Mouse (Mus musculus) forebrain, embryonic 14.5 days (tissue): ENCODE measurements around the gene Il15ra. TPM values are rescaled to one million over a fixed set of nuclear protein-coding genes. Genes with fewer than 3 reads are reported as not detected.

Experiments used
- ATAC-seq: fragments of 200-750 bp; cut with Nextera tagmentation; 2 replicates; pipeline ENCODE4 v1.8.0; 2017; ENCODE audit warnings: mild to moderate bottlenecking, moderate library complexity
- DNase-seq: peaks from one replicate; pipeline ENCODE4 v3.0.0-alpha.2; 2015; ENCODE audit warnings: low spot score
- H3K27ac ChIP-seq: fragments of 300-500 bp; sonication (generic); 2 replicates; pipeline ENCODE4 v1.5.1; 2014; ENCODE audit warnings: low read depth, mild to moderate bottlenecking, control low read depth, low read length, moderate library complexity
- H3K27me3 ChIP-seq: fragments of 300-500 bp; sonication (generic); replicated peaks from 2 replicates; pipeline ENCODE4 v1.6.1; 2014; ENCODE audit warnings: low read length, control low read depth, mixed read lengths; ENCODE audit not compliant: control insufficient read depth, insufficient read depth
- H3K36me3 ChIP-seq: fragments of 300-500 bp; sonication (generic); 2 replicates; pipeline ENCODE4 v1.6.1; 2014; ENCODE audit warnings: low read length, control low read depth; ENCODE audit not compliant: control insufficient read depth, insufficient read depth
- H3K4me1 ChIP-seq: fragments of 300-500 bp; sonication (generic); 2 replicates; pipeline ENCODE4 v1.6.1; 2014; ENCODE audit warnings: antibody characterized with exemption, low read length, control low read depth; ENCODE audit not compliant: control insufficient read depth, insufficient read depth
- H3K4me2 ChIP-seq: fragments of 300-500 bp; sonication (generic); 2 replicates; pipeline ENCODE4 v1.6.1; 2014; ENCODE audit warnings: mild to moderate bottlenecking, control low read depth, low read length
- H3K4me3 ChIP-seq: fragments of 300-500 bp; sonication (generic); 2 replicates; pipeline ENCODE4 v1.5.1; 2014; ENCODE audit warnings: low read depth, low read length, control low read depth
- H3K9ac ChIP-seq: fragments of 300-500 bp; sonication (generic); 2 replicates; pipeline ENCODE4 v1.6.1; 2014; ENCODE audit warnings: mild to moderate bottlenecking, low read length, control low read depth, moderate library complexity
- H3K9me3 ChIP-seq: fragments of 300-500 bp; sonication (generic); replicated peaks from 2 replicates; pipeline ENCODE4 v1.6.1; 2016; ENCODE audit warnings: low read length, control low read depth, mixed read lengths; ENCODE audit not compliant: control insufficient read depth
- WGBS: fragments of 180-500 bp; shearing (Covaris S2); extraction: QIAGEN DNeasy Blood & Tissue Kit; methylation state at CpG from one replicate; pipeline ENCODE4 v1.1.7; 2014; 5-methylcytosine and 5-hydroxymethylcytosine counted together
- polyA plus RNA-seq: library from polyadenylated mRNA; unstranded; fragments of >200 nt; fragmentation: Nextera tagmentation; extraction: Ambion mirVana; gene quantifications from 2 replicates; pipeline ENCODE4 v1.2.1, GENCODE M21; 2014

Gene Il15ra
- polyA plus RNA-seq, 1 experiment from 2014 or later: 0.63 TPM

GRCm38 (mm10) chr2:11765694-11766093, 60.6 kb downstream of the Il15ra start:
- H3K27ac ChIP-seq: no peak overlapping the region
- DNase-seq: peak; percentile 74
- H3K4me3 ChIP-seq: no peak overlapping the region
- ATAC-seq: peak; percentile 87; the same call in 1 of the 2 replicates
- H3K9me3 ChIP-seq: no peaks in the 10 kb centered on the region
- H3K27me3 ChIP-seq: no peaks in the 10 kb centered on the region
- peaks cover 71% of the 10 kb centered on the region for H3K36me3 ChIP-seq
- H3K9ac ChIP-seq: no peak overlapping the region
- no peak overlapping the region for H3K4me2 ChIP-seq
- no peaks in the 10 kb centered on the region for H3K4me1 ChIP-seq
- WGBS: 60% methylated on average over 4 of the region's 4 CpGs

DNA sequence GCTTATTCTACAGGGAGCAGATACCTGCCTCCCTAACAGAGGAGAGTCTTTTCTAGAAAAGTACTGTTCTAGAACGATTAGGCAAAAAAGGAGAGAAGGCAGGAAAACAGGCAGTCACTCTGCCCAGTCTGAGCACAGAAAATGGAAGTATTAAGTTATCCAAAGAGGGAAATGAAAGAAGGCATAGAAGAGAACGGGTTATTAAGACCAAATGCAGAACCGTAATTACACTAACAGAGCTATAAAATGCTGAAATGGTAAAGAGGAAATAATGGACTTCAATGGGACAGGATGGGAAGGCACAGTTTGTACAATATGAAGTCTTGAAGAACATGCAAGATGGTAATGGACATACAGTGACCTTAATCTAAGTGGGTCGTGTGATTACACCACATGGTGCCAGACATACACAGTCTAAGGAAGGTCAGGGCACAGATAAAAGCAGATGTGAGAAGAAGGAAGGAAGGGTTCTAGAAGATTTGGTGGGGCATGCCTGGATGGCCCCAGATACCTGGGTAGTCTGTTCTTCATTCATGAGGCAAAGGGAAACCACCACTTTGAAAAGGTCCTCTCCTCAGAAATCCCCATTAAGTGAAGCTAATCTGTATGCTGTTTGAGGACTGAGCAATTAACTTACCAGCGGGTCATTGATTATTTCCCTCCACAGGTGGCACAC, 61.5 kb downstream of the Il15ra start:
- Histone ChIP-seq H3K4me3 (no peak overlapping the region), H3K4me1 (no peaks in the 10 kb centered on the region), H3K9ac (no peak overlapping the region), H3K9me3 (no peaks in the 10 kb centered on the region), H3K4me2 (no peak overlapping the region), H3K27ac (no peak overlapping the region), H3K27me3 (no peaks in the 10 kb centered on the region), H3K36me3 (peaks cover 62% of the 10 kb centered on the region)
- no peak for DNase-seq
- no peak for ATAC-seq
- WGBS: 74% methylated on average over 5 of the region's 5 CpGs

- no peak overlapping the region for H3K9ac ChIP-seq
- no peaks in the 10 kb centered on the region for H3K27me3 ChIP-seq
- H3K36me3 ChIP-seq: peaks cover 57% of the 10 kb centered on the region
- H3K4me3 ChIP-seq: no peak overlapping the region
- no peaks in the 10 kb centered on the region for H3K4me1 ChIP-seq
- 71% methylated on average over 8 of the region's 10 CpGs for WGBS
- H3K27ac ChIP-seq: no peak overlapping the region
- DNase-seq: no peak
- ATAC-seq: no peak
- no peaks in the 10 kb centered on the region for H3K9me3 ChIP-seq
- no peak overlapping the region for H3K4me2 ChIP-seq
These were observed 62.1 kb downstream of the Il15ra start for GRCm38 (mm10) chr2:11767161-11767545.

GRCm38 (mm10) chr2:11771701-11772100, 66.6 kb downstream of the Il15ra start:
- peaks cover 7% of the 10 kb centered on the region for H3K4me1 ChIP-seq
- ATAC-seq: no peak
- DNase-seq: no peak

DNA sequence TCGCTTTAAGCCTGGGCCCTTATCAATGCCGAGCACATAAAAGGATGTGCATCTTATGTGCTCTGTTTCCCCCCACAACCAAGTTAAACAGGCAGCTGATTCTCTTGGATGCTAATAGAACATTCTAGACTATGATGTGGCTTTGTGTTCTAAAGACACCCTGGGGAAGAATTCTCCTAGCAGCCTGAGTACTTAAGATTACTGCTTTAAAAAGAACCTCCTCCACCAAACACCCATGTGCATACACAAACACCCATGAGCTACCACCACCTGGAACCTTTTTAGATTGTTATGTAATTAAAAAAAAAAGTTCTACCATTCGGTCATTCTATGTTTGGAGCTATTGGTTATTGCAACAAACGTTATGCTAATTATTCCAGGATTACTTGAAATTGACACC, 67.3 kb downstream of the Il15ra start:
- H3K4me3 ChIP-seq: no peak overlapping the region
- H3K36me3 ChIP-seq: peaks cover 12% of the 10 kb centered on the region
- no peak for ATAC-seq
- no peaks in the 10 kb centered on the region for H3K27me3 ChIP-seq
- DNase-seq: no peak
- 82% methylated on average over 4 of the region's 4 CpGs for WGBS
- H3K9ac ChIP-seq: no peak overlapping the region
- no peak overlapping the region for H3K27ac ChIP-seq
- H3K4me1 ChIP-seq: peaks cover 7% of the 10 kb centered on the region
- no peak overlapping the region for H3K4me2 ChIP-seq
- H3K9me3 ChIP-seq: no peaks in the 10 kb centered on the region

More at GRCm38 (mm10) chr2:11771701-11772100, 66.6 kb downstream of the Il15ra start:
- 94% methylated on average over 4 of the region's 4 CpGs for WGBS
- Histone ChIP-seq H3K36me3 (peaks cover 19% of the 10 kb centered on the region), H3K27ac (no peak overlapping the region), H3K4me3 (no peak overlapping the region), H3K9me3 (no peaks in the 10 kb centered on the region), H3K9ac (no peak overlapping the region), H3K4me2 (no peak overlapping the region), H3K27me3 (no peaks in the 10 kb centered on the region)

DNA sequence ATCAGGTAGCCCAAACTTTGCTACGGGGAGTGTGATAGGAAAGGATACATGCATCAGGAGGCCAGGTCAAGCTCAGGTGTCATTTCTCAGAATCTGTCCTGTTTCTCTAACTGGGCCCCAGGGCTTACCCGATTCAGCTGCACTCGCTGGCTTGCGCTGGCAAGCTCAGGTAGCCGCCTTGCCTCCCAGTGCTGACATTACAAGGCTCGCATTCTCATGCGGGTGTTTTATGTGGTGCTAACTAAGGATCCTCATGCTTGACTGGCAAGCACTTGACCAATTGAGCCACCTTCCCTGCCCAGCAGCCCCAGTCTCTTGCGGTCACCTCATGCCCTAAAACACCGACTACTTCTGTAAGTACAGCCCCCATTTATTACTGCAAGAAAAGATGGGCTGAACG, 69.3 kb downstream of the Il15ra start:
- Histone ChIP-seq H3K4me1 (peaks cover 13% of the 10 kb centered on the region), H3K9ac (no peak overlapping the region), H3K4me3 (no peak overlapping the region), H3K36me3 (no peaks in the 10 kb centered on the region), H3K27me3 (no peaks in the 10 kb centered on the region), H3K9me3 (no peaks in the 10 kb centered on the region), H3K27ac (no peak overlapping the region), H3K4me2 (no peak overlapping the region)
- no peak for DNase-seq
- no peak for ATAC-seq
- 87% methylated on average over 10 of the region's 10 CpGs for WGBS

DNA sequence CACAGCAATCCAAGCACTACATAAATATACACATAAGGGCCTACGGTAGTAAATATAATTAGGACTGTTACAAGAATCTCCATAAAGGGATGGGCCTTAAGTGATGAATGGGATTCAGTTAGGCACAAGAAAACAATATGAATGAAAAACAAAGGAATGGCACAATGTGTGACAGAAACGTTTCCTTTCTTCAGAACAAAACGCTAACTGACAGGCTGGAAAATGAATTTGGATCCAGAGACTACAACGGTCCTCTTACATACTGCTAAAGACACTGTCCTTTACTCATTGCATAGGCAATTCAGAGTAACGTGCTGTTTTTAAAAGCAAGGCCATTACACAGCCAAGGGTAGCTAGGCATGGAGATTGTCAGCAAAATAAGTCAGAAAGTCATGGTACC, 70.0 kb downstream of the Il15ra start:
- H3K27me3 ChIP-seq: no peaks in the 10 kb centered on the region
- 80% methylated on average over 5 of the region's 5 CpGs for WGBS
- H3K27ac ChIP-seq: no peak overlapping the region
- H3K4me3 ChIP-seq: no peak overlapping the region
- ATAC-seq (no peak), DNase-seq (no peak)
- peaks cover 17% of the 10 kb centered on the region for H3K4me1 ChIP-seq
- H3K9me3 ChIP-seq: no peaks in the 10 kb centered on the region
- H3K9ac ChIP-seq: no peak overlapping the region
- no peaks in the 10 kb centered on the region for H3K36me3 ChIP-seq
- H3K4me2 ChIP-seq: no peak overlapping the region

GRCm38 (mm10) chr2:11776415-11776814, 71.3 kb downstream of the Il15ra start:
- no peak for DNase-seq
- Histone ChIP-seq H3K9me3 (no peaks in the 10 kb centered on the region), H3K27me3 (no peaks in the 10 kb centered on the region), H3K4me1 (peaks cover 17% of the 10 kb centered on the region), H3K36me3 (peaks cover 9% of the 10 kb centered on the region), H3K27ac (no peak overlapping the region), H3K4me3 (peak overlapping the region; percentile 84), H3K9ac (peak overlapping the region; percentile 83; the same call in 1 of the 2 replicates), H3K4me2 (peak overlapping the region; percentile 81)
- 60% methylated on average over 8 of the region's 8 CpGs for WGBS
- no peak for ATAC-seq
